Mouse (Mus musculus) heart, postnatal 10 days (tissue): ENCODE data around the gene C730034F03Rik. TPM values are rescaled to one million over a fixed set of nuclear protein-coding genes. Genes with fewer than 3 reads are reported as not detected.

Source experiments
- DNase-seq, 2 experiments: peaks; one replicate each; pipeline ENCODE4 v3.0.0; 2021
- intact Hi-C: fragments of 180-260 bp; cut with DNase I; formaldehyde crosslinking; loops from one replicate; pipeline ENCODE4 v1.15.1; 2025
- total RNA-seq, 2 experiments: library from RNA; stranded (reverse); gene quantifications; 2 replicates each; pipeline ENCODE4 v1.2.3; 2021

C730034F03Rik gene
- total RNA-seq, 2 experiments from 2014 or later = 1.9 to 2.4 TPM

DNA sequence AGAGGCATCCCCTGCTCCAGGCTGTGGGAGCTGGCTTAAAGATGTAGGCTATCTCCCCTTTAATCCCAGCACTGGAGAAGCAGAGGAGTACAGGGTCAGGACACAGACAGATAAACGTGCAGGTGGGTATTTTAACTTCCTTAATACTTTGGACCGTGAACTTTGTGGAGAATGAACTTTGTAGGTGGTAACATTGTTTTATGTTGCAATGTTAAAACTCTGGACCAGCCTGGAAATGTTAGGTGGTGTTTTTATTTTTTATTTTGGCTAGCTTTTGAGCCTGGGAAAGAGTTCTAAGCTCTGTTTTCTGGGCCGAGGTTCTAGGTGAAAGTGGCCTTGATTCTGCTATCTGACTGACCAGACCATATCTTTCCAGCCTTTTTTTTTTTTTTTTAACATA, 1.9 kb downstream of the C730034F03Rik start:
- no peak for DNase-seq
- intact Hi-C loops = loop anchor here (5.0 kb wide), 1 partner anchor 36 kb away; no protein-coding TSS in a partner anchor

DNA sequence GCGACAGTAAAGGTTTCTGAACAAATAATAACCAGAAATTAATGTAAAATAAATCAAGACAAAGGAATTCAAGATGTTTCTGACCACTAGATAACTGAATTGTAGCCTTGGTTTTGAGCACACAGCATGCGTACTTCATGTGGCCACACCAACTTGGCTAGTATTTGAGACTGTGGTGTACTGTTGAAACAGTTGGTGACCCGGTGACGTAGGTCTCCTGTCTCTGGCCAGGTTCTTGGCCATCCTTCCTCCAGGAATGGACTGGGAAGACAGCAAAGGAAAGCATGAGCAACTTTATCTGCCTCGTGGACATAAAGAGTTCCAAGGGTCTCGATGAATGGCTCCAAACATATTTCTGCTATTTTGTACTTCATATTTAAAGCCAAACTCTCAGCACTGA, 2.4 kb downstream of the C730034F03Rik start:
- intact Hi-C loops = loop anchor here (5.0 kb wide), 1 partner anchor 35 kb away; no protein-coding TSS in a partner anchor
- no peak for DNase-seq

DNA sequence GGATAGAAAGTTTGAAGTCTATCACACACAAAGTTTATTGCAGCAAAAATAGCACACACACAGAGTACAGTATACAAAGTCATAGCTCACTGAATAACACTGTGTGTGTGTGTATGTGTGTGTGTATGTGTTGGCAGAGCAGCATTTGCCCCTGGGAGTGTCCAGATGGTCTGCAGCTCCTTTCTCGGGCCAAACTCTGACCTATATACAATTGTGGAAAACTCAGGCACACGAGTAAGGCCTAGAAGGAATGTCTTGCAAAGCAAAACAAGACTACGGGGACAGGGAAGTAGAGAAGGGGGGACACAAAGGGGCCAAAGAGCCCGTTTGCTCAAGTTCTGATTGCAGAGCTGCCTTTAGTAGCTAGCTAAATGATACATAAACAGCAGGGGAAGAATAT, 3.6 kb downstream of the C730034F03Rik start:
- intact Hi-C loops = loop anchor here (5.0 kb wide), 1 partner anchor 34 kb away; no protein-coding TSS in a partner anchor
- DNase-seq = no peak

DNA sequence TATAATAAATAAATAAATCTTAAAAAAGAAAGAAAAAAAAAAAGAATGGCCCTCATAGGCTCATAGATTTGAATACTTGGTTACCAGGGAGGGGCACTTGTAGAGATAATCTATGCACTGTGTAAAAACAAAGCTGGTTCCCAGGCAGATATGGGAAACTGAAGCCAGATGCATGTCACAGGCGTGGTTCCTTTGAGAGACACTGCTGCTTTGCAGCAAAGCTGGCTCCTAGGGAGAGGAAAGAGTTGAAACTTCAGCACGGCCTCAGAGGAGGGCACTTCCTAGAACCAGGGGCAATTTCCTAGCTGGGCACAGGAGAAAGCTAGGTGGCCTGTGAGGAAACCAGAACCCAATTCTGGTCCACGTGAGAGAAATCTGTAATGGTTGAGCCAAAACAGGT, 4.7 kb downstream of the C730034F03Rik start:
- no peak for DNase-seq
- intact Hi-C loops = loop anchor here (5.0 kb wide), 1 partner anchor 33 kb away; no protein-coding TSS in a partner anchor

DNA sequence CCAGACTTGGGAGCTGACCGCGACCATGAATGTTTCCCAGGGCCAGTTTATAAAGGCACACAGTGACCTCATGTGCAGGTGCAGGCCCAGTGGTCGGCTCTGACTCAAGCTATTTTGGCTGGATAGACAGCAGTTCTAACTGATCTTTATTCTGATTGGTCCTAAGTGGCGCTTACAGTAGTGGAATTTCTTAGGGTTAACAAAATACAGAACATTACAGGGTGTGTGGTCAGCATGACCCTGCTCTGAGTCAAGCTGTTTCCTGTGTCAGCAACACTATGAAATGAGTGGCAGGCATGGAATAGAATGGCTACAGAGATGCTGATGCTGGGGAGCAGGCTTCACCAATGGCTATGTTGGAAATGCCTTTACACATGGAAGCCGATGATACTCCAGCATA, 6.5 kb downstream of the C730034F03Rik start:
- intact Hi-C loops = no loop called here
- DNase-seq = no peak

GRCm38 (mm10) chr15:89442486-89443070, 13.2 kb downstream of the C730034F03Rik start:
- no peak for DNase-seq
- intact Hi-C loops = no loop called here

DNA sequence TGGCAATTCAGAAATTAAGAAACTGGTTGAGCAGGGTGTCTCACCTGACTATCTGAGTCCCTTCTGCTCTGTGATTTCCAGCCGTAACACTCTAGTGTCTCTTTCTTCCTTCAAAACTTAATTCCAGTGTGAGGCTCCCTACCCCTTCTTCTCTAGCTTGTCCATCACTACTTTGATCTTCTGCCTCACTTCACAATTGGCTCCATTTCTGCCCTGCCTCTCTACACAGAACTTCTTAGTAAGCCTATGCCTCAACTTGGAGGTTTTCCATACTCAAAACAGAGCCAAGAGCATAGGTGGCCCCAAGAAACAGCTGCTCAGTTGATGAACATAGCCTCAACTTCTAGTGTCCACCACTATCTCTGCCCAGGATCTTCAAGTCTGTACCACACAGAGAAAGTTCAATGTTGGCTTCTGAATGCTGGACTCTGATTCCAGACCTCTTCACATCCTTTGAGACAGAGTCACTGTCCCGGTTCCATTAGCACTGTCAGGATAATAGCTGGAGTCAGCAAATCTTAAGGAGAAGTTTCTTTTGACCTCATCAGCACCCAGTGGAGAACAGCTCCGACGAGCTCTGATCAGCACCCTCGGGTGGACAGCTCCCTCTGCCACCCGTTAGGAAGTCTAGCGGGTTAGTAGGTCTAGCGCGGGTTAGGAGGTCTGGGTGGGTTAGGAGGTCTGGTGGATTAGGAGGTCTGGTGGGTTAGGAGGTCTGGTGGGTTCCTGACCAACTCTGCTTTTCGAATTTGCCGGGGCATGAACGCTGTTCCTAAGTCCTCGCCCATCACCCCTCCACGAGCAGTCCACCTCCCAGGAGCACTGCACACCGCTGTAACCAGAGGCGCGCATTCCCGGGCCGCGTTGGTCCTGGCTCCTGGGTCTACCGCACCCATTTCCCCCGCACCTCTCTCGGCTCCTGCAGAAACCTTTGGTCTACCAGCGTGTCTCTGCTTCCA, 23.8 kb downstream of the C730034F03Rik start:
- intact Hi-C loops = no loop called here
- DNase-seq = peak; percentile 81 to 86

DNA sequence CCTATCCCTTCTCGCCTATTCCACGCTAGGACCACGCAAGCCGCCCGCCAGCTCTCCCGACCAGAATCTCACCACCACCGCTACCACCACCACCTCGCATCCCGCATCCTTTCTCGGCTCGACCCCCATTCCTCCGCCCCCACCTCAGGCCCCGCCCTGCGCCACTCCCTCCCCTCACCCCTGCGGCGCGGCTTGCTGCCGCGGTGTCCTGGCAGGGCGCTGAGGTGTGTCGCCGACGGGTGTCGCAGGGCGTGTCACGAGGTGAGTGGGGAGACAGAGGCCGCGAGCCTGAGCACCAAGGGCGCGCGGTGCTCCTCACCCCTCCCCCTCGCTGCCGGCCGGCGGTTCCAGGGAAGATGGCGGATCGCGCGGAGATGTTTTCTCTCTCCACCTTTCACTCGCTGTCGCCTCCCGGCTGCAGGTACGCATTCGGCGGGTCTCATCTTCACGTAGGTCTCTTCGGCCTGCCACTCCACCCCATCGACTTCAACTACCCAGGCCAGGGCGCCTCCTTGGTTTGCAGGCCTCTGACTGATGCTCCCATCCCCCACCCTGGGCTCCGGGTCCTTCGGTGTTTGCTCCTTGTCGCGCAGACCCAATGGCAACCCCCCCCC, 24.6 kb downstream of the C730034F03Rik start, which contains the start of gene Mapk8ip2:
Mapk8ip2 (plus strand) TSS at position 49 of the 614 bp plus-strand sequence.
- intact Hi-C loops = no loop called here

GRCm38 (mm10) chr15:89454857-89455256, 25.5 kb downstream of the C730034F03Rik start:
- intact Hi-C loops = no loop called here
- no peak for DNase-seq

More for the DNA sequence above, 24.6 kb downstream of the C730034F03Rik start, which contains the start of gene Mapk8ip2:
- no peak for DNase-seq

GRCm38 (mm10) chr15:89455642-89456041, 26.3 kb downstream of the C730034F03Rik start:
- intact Hi-C loops = no loop called here
- DNase-seq = no peak

DNA sequence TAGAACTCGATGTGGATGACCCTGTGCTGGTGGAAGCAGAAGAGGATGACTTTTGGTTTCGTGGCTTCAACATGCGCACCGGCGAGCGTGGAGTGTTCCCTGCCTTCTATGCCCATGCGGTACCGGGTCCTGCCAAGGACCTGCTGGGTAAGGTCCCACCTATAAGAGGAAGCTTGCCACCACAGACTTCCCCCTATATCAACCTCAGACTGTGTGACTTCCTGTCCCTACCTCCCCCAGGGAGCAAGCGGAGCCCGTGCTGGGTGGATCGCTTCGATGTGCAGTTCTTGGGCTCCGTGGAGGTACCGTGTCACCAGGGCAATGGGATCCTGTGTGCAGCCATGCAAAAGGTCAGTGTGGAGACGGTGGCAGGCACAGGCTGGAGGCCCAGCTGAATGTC, 29.6 kb downstream of the C730034F03Rik start:
- intact Hi-C loops = no loop called here
- DNase-seq = no peak

- DNase-seq = no peak
- intact Hi-C loops = no loop called here
These were observed 30.4 kb downstream of the C730034F03Rik start for GRCm38 (mm10) chr15:89459821-89460220.

- DNase-seq = no peak
- intact Hi-C loops = no loop called here
These were observed 30.9 kb downstream of the C730034F03Rik start for GRCm38 (mm10) chr15:89460298-89460697.

DNA sequence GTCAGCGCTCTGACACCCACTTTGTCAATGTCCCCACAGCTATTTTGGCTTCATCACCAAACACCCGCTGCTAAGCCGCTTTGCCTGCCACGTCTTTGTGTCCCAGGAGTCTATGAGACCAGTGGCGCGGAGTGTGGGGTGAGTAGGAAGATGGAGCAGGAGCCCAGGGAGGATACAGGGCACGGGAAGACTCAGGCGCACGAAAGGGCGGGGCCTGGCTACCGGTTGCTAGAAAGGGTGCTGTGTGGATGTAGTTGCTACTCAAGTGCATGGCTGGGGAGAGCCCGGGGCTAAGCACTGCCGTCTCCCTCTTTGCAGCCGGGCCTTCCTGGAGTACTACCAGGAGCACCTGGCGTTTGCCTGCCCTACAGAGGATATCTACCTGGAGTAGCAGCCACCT, 31.9 kb downstream of the C730034F03Rik start:
- intact Hi-C loops = no loop called here
- DNase-seq = no peak

GRCm38 (mm10) chr15:89462176-89462575, 32.8 kb downstream of the C730034F03Rik start:
- DNase-seq = no peak
- intact Hi-C loops = no loop called here

DNA sequence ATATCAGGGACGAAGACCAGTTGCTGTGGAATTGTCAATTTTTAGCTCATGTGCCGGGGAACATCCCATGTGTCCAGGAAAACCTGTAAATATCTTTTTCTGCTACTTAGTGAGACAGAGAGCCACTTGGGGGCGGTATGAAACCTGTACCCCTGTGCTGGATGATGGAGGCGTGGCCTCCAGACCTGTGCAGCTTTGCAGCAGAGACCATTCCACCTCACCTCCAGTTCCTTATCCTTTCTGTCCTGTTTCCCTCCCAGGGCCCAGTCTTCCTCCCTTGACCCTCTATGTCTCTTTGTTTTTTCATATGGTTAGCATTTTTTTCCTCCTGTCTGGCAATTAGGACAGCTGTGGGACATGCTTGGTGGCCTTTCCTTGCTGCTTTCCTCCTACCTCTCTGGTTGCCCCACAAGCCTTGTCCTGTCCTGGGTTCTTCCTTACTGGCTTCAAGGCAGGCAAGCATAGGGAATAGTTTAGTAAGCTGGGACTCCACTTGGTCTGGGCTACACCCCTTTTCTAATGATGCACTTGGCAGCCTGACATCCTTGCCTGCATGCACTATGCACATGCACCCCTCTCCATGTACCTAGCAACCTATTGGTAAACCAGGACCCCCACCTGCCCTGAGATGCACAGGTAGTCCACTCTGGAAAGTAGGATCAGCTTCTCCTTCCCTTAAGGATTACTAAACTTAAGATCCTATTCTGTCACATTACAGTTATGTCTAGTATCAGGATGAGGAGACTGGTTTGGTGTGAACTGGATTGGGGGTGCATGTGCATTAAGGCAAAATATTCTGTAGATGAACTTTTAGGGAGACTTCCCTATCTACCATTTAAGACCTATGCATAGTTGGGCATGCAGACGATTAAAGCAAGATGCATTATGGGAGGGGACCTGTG, 34.2 kb downstream of the C730034F03Rik start:
- intact Hi-C loops = loop anchor here (1.0 kb wide), 1 partner anchor 67 kb away; no protein-coding TSS in a partner anchor
- no peak for DNase-seq

GRCm38 (mm10) chr15:89465052-89465451, 35.7 kb downstream of the C730034F03Rik start:
- intact Hi-C loops = loop anchor here (5.0 kb wide), 2 partner anchors 33 to 93 kb away; partner anchors contain the start of gene Sco2
- DNase-seq = no peak

- intact Hi-C loops = loop anchor here (5.0 kb wide), 2 partner anchors 36 to 96 kb away; partner anchors contain the start of gene Sco2
These were observed 39.2 kb downstream of the C730034F03Rik start for GRCm38 (mm10) chr15:89468577-89468976.

DNA sequence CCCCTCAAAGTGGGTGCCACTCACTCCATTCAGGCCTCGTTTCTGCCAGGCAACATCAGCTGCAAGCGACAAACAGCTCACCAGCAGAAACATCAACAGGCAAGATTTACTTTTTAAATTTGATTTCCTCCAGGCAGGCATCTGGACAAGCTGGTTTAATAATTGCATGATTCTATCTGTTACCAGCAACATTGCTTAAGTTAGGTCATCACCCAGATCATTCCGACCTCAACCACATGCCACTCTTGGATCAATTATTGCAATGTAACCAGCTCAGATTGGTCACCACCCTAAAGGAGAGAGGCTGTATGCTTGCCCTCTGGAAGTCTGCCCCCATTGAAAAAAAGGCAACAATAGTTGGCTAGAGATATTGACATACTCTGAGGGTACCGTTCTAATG, 42.1 kb downstream of the C730034F03Rik start:
- intact Hi-C loops = no loop called here
- no peak for DNase-seq

More at GRCm38 (mm10) chr15:89468577-89468976, 39.2 kb downstream of the C730034F03Rik start:
- DNase-seq = peak in 1 of 2 experiments; percentile 27

- intact Hi-C loops = no loop called here
- no peak for DNase-seq
These were observed 44.0 kb downstream of the C730034F03Rik start for GRCm38 (mm10) chr15:89473370-89473769.
